In genomic region chr1:74237671-74238070, GRCm38 (mm10) we compare ENCODE assay signal across 1 mouse cellular context.
TF ChIP-seq lines count a peak whose summit lies in the region.

No protein-coding gene starts in this region.

TF ChIP-seq in MEL, 35 proteins besides CTCF, POLR2A, EP300 and RAD21 (continued from another document):
- TF ChIP-seq ZKSCAN1 (IDR thresholded peaks at IDR 0.05; ENCODE audit: low read depth, low read length) (no peak), POLR2AphosphoS2 (IDR thresholded peaks at IDR 0.05; ENCODE audit: low read length) (no peak), TCF12 (IDR thresholded peaks at IDR 0.05; ENCODE audit: low read depth, low read length) (no peak)
